Comparison of ENCODE assay signal across 8 mouse cellular contexts in the genomic region with DNA sequence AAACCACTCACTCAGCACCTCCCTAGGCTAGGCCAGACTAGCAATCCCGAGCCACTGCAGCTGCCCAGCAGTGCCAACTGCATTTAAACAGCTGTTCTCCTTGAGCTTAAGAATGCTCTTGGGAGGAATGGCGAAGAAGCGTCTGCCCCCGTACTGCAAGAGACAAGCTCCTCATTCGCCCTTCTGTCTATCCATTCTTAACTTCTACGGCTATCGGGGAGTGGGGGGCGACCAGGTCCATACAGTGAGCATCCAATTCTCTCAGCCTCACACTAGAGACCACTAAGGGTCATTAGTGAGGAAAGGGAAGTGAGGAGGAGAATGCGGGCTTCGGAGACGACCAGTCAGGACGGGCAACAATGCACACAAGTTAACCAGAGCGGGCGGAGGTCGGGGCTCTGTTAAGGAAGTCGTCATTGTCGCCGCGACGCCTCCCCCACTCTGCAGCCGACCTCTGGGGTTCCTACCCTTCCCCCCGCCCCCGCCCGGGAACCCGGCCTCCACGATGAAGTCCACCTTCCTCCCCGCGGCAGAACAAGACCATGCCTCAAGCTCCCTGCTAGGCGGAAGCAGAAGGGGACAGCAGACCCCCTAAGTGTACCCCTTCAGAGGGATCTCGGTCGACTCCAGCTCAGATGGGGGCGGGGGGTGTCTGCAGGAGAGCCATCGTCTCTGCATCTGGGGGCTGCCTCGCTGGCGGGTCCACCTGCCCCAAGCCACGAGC. TPM values are rescaled to one million over a fixed set of nuclear protein-coding genes. Genes with fewer than 3 reads are reported as not detected.
DNase-seq lines count a peak whose midpoint lies in the region; ATAC-seq and TF ChIP-seq lines count a peak whose summit lies in the region.

A gene (plus strand): TSS at position 484 of the 724 bp plus-strand sequence.

- peaks cover 70% of the 10 kb centered on the region for H3K79me2 ChIP-seq in C2C12 (ENCODE audit: control insufficient read depth, insufficient read depth)

- H3K9me3 ChIP-seq in heart, embryonic 15.5 days (replicated peaks), result no peaks in the 10 kb centered on the region
- H3K9me3 ChIP-seq in liver, embryonic 16.5 days (replicated peaks; ENCODE audit: control insufficient read depth, low read length), result no peaks in the 10 kb centered on the region
- no peaks in the 10 kb centered on the region for H3K9me3 ChIP-seq in neural tube, embryonic 11.5 days (ENCODE audit: control insufficient read depth, low read length)

- H3K27me3 ChIP-seq in C2C12 (ENCODE audit: control insufficient read depth, insufficient read depth, insufficient read length), result no peaks in the 10 kb centered on the region
- no peaks in the 10 kb centered on the region for H3K27me3 ChIP-seq in heart, embryonic 15.5 days
- no peaks in the 10 kb centered on the region for H3K27me3 ChIP-seq in liver, embryonic 16.5 days (ENCODE audit: control insufficient read depth, insufficient read depth, low read depth, low read length)
- no peaks in the 10 kb centered on the region for H3K27me3 ChIP-seq in neural tube, embryonic 11.5 days (ENCODE audit: control insufficient read depth, insufficient read depth, low read length)
- H3K27me3 ChIP-seq in thymus, adult 2 months (ENCODE audit: control insufficient read depth, insufficient read depth, low read length), result no peaks in the 10 kb centered on the region

- H3K4me2 ChIP-seq in heart, embryonic 15.5 days, result peak within 1 kb of the TSS; percentile 88
- peak within 1 kb of the TSS; percentile 90 for H3K4me2 ChIP-seq in liver, embryonic 16.5 days (ENCODE audit: low read depth, low read length)
- H3K4me2 ChIP-seq in neural tube, embryonic 11.5 days (ENCODE audit: low read depth), result peak within 1 kb of the TSS; percentile 62

- no peak for TF ChIP-seq CTCF in C2C12 (IDR thresholded peaks at IDR 0.05; ENCODE audit: control insufficient read depth, insufficient read depth, insufficient read length)
- TF ChIP-seq CTCF in embryonic fibroblast, embryonic 13.5 days (IDR thresholded peaks at IDR 0.05; ENCODE audit: borderline replicate concordance, insufficient read depth, low read length), result no peak
- no peak for TF ChIP-seq CTCF in thymus, adult 2 months (IDR thresholded peaks at IDR 0.05; ENCODE audit: borderline replicate concordance, control insufficient read depth, extremely low read depth, insufficient read depth, low read length, poor library complexity)

- DNase-seq in kidney, postnatal 14 days, result peak; percentile 82
- DNase-seq in neural tube, embryonic 11.5 days (ENCODE audit: low spot score), result peak; percentile 79
- DNase-seq in thymus, adult 2 months, result peak; percentile 80

- WGBS in heart, embryonic 15.5 days, result under 1% methylated on average over 36 of the region's 36 CpGs
- under 1% methylated on average over 35 of the region's 36 CpGs for WGBS in liver, embryonic 16.5 days (ENCODE audit: insufficient replicate concordance)
- under 1% methylated on average over 36 of the region's 36 CpGs for WGBS in neural tube, embryonic 11.5 days
- under 1% methylated on average over 36 of the region's 36 CpGs for WGBS in thymus, adult 2 months

- H3K79me3 ChIP-seq in C2C12 (ENCODE audit: low read depth), result peaks cover 55% of the 10 kb centered on the region

- TF ChIP-seq POLR2A in embryonic fibroblast, embryonic 13.5 days (IDR thresholded peaks at IDR 0.05; ENCODE audit: low read depth, low read length), result peak; percentile 73; the same call in 1 of the 2 replicates
- TF ChIP-seq POLR2A in thymus, adult 2 months (IDR thresholded peaks at IDR 0.05; ENCODE audit: control insufficient read depth, extremely low read depth, insufficient read depth, low read length, poor library complexity), result peak; percentile 34; the same call in 1 of the 2 replicates

- peaks cover 11% of the 10 kb centered on the region for H3K36me3 ChIP-seq in C2C12 (ENCODE audit: control insufficient read depth, insufficient read depth)
- H3K36me3 ChIP-seq in heart, embryonic 15.5 days, result no peaks in the 10 kb centered on the region
- no peaks in the 10 kb centered on the region for H3K36me3 ChIP-seq in liver, embryonic 16.5 days (ENCODE audit: control insufficient read depth, insufficient read depth)
- no peaks in the 10 kb centered on the region for H3K36me3 ChIP-seq in neural tube, embryonic 11.5 days (ENCODE audit: control insufficient read depth, insufficient read depth, low read length)
- no peaks in the 10 kb centered on the region for H3K36me3 ChIP-seq in thymus, adult 2 months (ENCODE audit: control insufficient read depth, insufficient read depth, low read length)

- no peaks in the 10 kb centered on the region; the same call in 1 of the 2 replicates for H3K4me1 ChIP-seq in embryonic fibroblast, embryonic 13.5 days (ENCODE audit: control insufficient read depth, insufficient read depth, low read length)
- H3K4me1 ChIP-seq in heart, embryonic 15.5 days (replicated peaks), result peaks cover 27% of the 10 kb centered on the region
- H3K4me1 ChIP-seq in liver, embryonic 16.5 days (ENCODE audit: control insufficient read depth, low read depth, low read length), result peaks cover 33% of the 10 kb centered on the region
- H3K4me1 ChIP-seq in neural tube, embryonic 11.5 days (ENCODE audit: control insufficient read depth, insufficient read depth, low read length), result peaks cover 16% of the 10 kb centered on the region
- H3K4me1 ChIP-seq in thymus, adult 2 months (replicated peaks; ENCODE audit: control insufficient read depth, insufficient read depth, low read length), result peaks cover 11% of the 10 kb centered on the region

- peak within 1 kb of the TSS; percentile 76 for H3K27ac ChIP-seq in embryonic fibroblast, embryonic 13.5 days (ENCODE audit: insufficient read depth, low read length)
- peak within 1 kb of the TSS; percentile 96 for H3K27ac ChIP-seq in heart, embryonic 15.5 days
- H3K27ac ChIP-seq in liver, embryonic 16.5 days (ENCODE audit: low read length), result peak within 1 kb of the TSS; percentile 81
- peak within 1 kb of the TSS; percentile 93 for H3K27ac ChIP-seq in neural tube, embryonic 11.5 days (ENCODE audit: low read depth, low read length)
- H3K27ac ChIP-seq in thymus, adult 2 months (ENCODE audit: control insufficient read depth, insufficient read depth, low read length), result peak within 1 kb of the TSS; percentile 78

- peak within 1 kb of the TSS; percentile 94 for H3ac ChIP-seq in C2C12 (ENCODE audit: control insufficient read depth, insufficient read length, low read depth)

- H3K9ac ChIP-seq in heart, embryonic 15.5 days, result peak within 1 kb of the TSS; percentile 85
- peak within 1 kb of the TSS; percentile 90 for H3K9ac ChIP-seq in liver, embryonic 16.5 days (ENCODE audit: low read depth, low read length)
- peak within 1 kb of the TSS; percentile 94 for H3K9ac ChIP-seq in neural tube, embryonic 11.5 days (ENCODE audit: low read length)

- H3K4me3 ChIP-seq in C2C12 (ENCODE audit: insufficient read depth, poor library complexity, severe bottlenecking), result peak within 1 kb of the TSS; percentile 100
- peak within 1 kb of the TSS; percentile 70 for H3K4me3 ChIP-seq in embryonic fibroblast, embryonic 13.5 days (ENCODE audit: insufficient read depth, low read length)
- H3K4me3 ChIP-seq in heart, embryonic 15.5 days, result peak within 1 kb of the TSS; percentile 83
- peak within 1 kb of the TSS; percentile 95 for H3K4me3 ChIP-seq in liver, embryonic 16.5 days (ENCODE audit: low read depth, low read length)
- H3K4me3 ChIP-seq in neural tube, embryonic 11.5 days (ENCODE audit: low read depth, low read length), result peak within 1 kb of the TSS; percentile 99
- peak within 1 kb of the TSS; percentile 62 for H3K4me3 ChIP-seq in thymus, adult 2 months (ENCODE audit: control insufficient read depth, insufficient read depth, low read length)

- ATAC-seq in activated CD4-positive, CD25-positive, alpha-beta regulatory T cell, adult 4 months, result peak; percentile 55
- peak; percentile 76 for ATAC-seq in heart, embryonic 15.5 days (replicated peaks; ENCODE audit: insufficient number of reproducible peaks, insufficient read depth, low FRiP score, low read depth)
- peak; percentile 49 for ATAC-seq in liver, embryonic 16.5 days (ENCODE audit: low read depth)
- ATAC-seq in neural tube, embryonic 11.5 days (ENCODE audit: insufficient read depth, low FRiP score, low TSS enrichment), result peak; percentile 56

TF ChIP-seq in C2C12, 6 proteins besides CTCF, POLR2A, EP300 and RAD21:
- TF ChIP-seq CEBPB (IDR thresholded peaks at IDR 0.05; ENCODE audit: low read depth) (no peak), MYOG (IDR thresholded peaks at IDR 0.05; ENCODE audit: control insufficient read depth, extremely low read depth, insufficient read length) (no peak), FOSL1 (IDR thresholded peaks at IDR 0.05; ENCODE audit: insufficient read depth, low read length, poor library complexity, severe bottlenecking) (no peak), USF1 (IDR thresholded peaks at IDR 0.05; ENCODE audit: low read depth) (no peak), MAX (IDR thresholded peaks at IDR 0.05) (no peak), MYOD1 (IDR thresholded peaks at IDR 0.05; ENCODE audit: control insufficient read depth, insufficient read length, low read depth) (no peak)

RNA-seq across cellular contexts. Expression of the gene that starts here (rescaled TPM):
- polyA plus RNA-seq in C2C12 (2012; fragmentation: generic; extraction: Trizol), result 36.1 TPM
- polyA plus RNA-seq in activated CD4-positive, CD25-positive, alpha-beta regulatory T cell, adult 4 months (2017; shearing (Covaris generic)), result 10 to 100 TPM; 28.2 to 28.8 TPM
- polyA plus RNA-seq in embryonic fibroblast, embryonic 13.5 days (2011; ENCODE audit: insufficient read length, low read depth, missing spikeins), result 29.2 and 29.9 TPM in 2 replicates
- polyA plus RNA-seq in heart, embryonic 15.5 days (2015; fragmentation: Nextera tagmentation; extraction: Ambion mirVana), result 59.8 and 70.3 TPM in 2 replicates
- 18.1 and 19.7 TPM in 2 replicates for polyA plus RNA-seq in liver, embryonic 16.5 days (2015; fragmentation: Nextera tagmentation; extraction: Ambion mirVana)
- polyA plus RNA-seq in neural tube, embryonic 11.5 days (2014; fragmentation: Nextera tagmentation; extraction: Ambion mirVana), result 112 and 115 TPM in 2 replicates
- polyA plus RNA-seq in thymus, adult 2 months (2012; rRNA removed), result 64.6 and 68.4 TPM in 2 replicates

Comparison
In these comparisons a context has a peak if more than half of its experiments do, and no peak if none do; other contexts are left out.
1. Peak in every context shown above with its lines: DNase-seq, ATAC-seq, H3K4me3 ChIP-seq and H3K27ac ChIP-seq.